Comparison of ENCODE assay signal across 24 mouse cellular contexts in genomic region chr4:152467951-152468350, GRCm38 (mm10). TPM values are rescaled to one million over a fixed set of nuclear protein-coding genes. Genes with fewer than 3 reads are reported as not detected.
DNase-seq lines count a peak whose midpoint lies in the region; TF ChIP-seq lines count a peak whose summit lies in the region.
"Had no signal": no experiment of that assay in that cellular context is flagged by ENCODE, and none has a peak within 500 bp of the region (broad histone marks: within the 10 kb centered on the region; RNA-seq: fewer than 3 reads in every experiment).

No protein-coding gene starts in this region.

- DNase-seq in gastrocnemius, postnatal 25 days, result peak; percentile 15
- no peak for DNase-seq in gastrocnemius, adult 2 months
- peak; percentile 57 to 60 for DNase-seq in left cerebral cortex, adult 18-20 months (ENCODE audit: low spot score in 2 of 2)
- DNase-seq in left cerebral cortex, adult 9 months (ENCODE audit: low spot score in 2 of 2), result no peak
- DNase-seq in brain, adult 2 months (ENCODE audit: low read depth, low spot score), result peak; percentile 75
- peak; percentile 83 to 86 for DNase-seq in layer of hippocampus, adult 8-10 months (ENCODE audit: low spot score in 2 of 2)
- DNase-seq in T-cell, adult 2 months (ENCODE audit: low spot score), result no peak
- DNase-seq in embryo, embryonic 9.5 days (ENCODE audit: extremely low spot score), result no peak
- DNase-seq: adrenal gland, postnatal 36 days; B cell, adult 2 months; cerebellum, adult 18-20 months; cerebellum, postnatal 36 days; heart, adult 11 months; heart, postnatal 36 days; kidney, adult 8-10 months; kidney, postnatal 14 days; left cerebral cortex, postnatal 4 days; lung, adult 18-20 months; lung, postnatal 14 days; retina, postnatal 1 day; thymus, postnatal 14 days had no signal

- H3K4me3 ChIP-seq in gastrocnemius, adult 2 months, result no peak overlapping the region
- H3K4me3 ChIP-seq: embryonic facial prominence, embryonic 10.5 days; heart, embryonic 12.5 days had no signal

- H3K27ac ChIP-seq in gastrocnemius, adult 2 months, result no peak overlapping the region
- H3K27ac ChIP-seq: embryonic facial prominence, embryonic 10.5 days had no signal

- TF ChIP-seq CTCF in gastrocnemius, adult 2 months (IDR thresholded peaks at IDR 0.05), result no peak

- intact Hi-C loops in gastrocnemius, adult 2 months (cut with DNase I), result no loop called here

RNA-seq across cellular contexts. Expression of gene Nphp4, which starts 8.6 kb away (rescaled TPM):
- total RNA-seq in gastrocnemius, postnatal 25 days (2021), result under 1 TPM; 0.67 to 0.94 TPM
- total RNA-seq in gastrocnemius, adult 2 months (2021), result under 1 TPM; 0.48 to 0.53 TPM
- total RNA-seq in left cerebral cortex, adult 18-20 months (2021), result 10 to 100 TPM; 18.4 to 23.9 TPM
- total RNA-seq in layer of hippocampus, adult 8-10 months (2022), result 10 to 100 TPM; 27.9 to 32.3 (median 29.3) TPM
- total RNA-seq: liver, adult 2 months had no signal

RNA-seq across cellular contexts. Expression of gene Kcnab2, which starts 9.7 kb away (rescaled TPM):
- total RNA-seq in gastrocnemius, postnatal 25 days (2021), result 1 to 10 TPM; 2.2 to 2.8 TPM
- 1 to 10 TPM in 1 of 2 experiments, under 1 TPM in 1; 0.51 to 1.6 TPM for total RNA-seq in gastrocnemius, adult 2 months (2021)
- 100 to 1,000 TPM; 382 to 428 TPM for total RNA-seq in left cerebral cortex, adult 18-20 months (2021)
- 100 to 1,000 TPM; 669 to 725 (median 678) TPM for total RNA-seq in layer of hippocampus, adult 8-10 months (2022)

Comparison
In these comparisons a context has a peak if more than half of its experiments do, and no peak if none do; other contexts are left out.
1. DNase-seq: peak in gastrocnemius, postnatal 25 days (single experiment), left cerebral cortex, adult 18-20 months (2 of 2), brain, adult 2 months (single experiment) and layer of hippocampus, adult 8-10 months (2 of 2); none in gastrocnemius, adult 2 months (single experiment), left cerebral cortex, adult 9 months (0 of 2), T-cell, adult 2 months (single experiment) and embryo, embryonic 9.5 days (single experiment).
2. RNA of gene Nphp4, which starts 8.6 kb away (total RNA-seq): 27.9 to 32.3 TPM in layer of hippocampus, adult 8-10 months and 18.4 to 23.9 TPM in left cerebral cortex, adult 18-20 months; 0.67 to 0.94 TPM in gastrocnemius, postnatal 25 days and 0.48 to 0.53 TPM in gastrocnemius, adult 2 months; every median in the first group is over 10 times any median in the second.
3. RNA of gene Kcnab2, which starts 9.7 kb away (total RNA-seq): 669 to 725 TPM in layer of hippocampus, adult 8-10 months and 382 to 428 TPM in left cerebral cortex, adult 18-20 months; 2.2 to 2.8 TPM in gastrocnemius, postnatal 25 days and 0.51 to 1.6 TPM in gastrocnemius, adult 2 months; every median in the first group is over 100 times any median in the second.